Mouse (Mus musculus): ENCODE results near the gene Gm19345.

The Gm19345 gene

DNA sequence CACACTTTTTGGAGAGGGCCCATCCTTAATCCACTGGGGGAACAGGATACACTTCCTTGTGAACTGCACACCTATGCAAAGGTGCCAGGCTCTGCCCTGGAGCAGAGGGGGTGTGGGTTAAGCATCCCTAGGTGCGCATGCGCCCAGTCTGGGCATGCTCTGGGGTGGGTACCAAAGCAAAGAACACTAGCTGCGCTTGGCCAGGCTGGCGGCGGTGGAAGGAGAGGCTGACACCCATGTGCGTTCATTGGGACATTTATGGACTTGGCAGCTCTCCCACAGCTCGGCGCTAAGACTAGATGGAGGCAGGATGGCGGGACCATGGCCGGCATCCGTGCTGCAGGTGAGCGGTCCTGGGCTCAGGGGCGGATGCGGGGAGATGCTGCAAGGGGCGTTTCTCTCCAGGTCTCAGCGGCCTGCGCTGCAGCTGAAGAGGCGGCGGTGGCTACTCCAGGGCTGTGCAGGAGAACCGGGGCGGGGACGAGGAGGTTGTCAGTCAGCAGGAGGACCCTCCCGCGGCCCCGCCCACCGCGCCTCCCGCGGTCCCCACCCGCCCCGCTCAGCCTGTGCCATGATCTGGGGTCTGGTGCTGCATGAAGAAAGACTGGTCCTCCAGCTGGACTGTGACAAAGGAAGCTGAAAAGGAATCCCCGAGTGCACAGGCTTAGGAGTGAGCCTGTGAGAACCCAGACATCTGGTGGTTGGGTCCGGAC, at the start of gene Gm19345:
Gene Gm19345, plus strand, starts transcription at position 146 of the 713 bp plus-strand sequence.
- DNase-seq (ENCODE audit: low spot score in 2 of 2), result no peak

DNA sequence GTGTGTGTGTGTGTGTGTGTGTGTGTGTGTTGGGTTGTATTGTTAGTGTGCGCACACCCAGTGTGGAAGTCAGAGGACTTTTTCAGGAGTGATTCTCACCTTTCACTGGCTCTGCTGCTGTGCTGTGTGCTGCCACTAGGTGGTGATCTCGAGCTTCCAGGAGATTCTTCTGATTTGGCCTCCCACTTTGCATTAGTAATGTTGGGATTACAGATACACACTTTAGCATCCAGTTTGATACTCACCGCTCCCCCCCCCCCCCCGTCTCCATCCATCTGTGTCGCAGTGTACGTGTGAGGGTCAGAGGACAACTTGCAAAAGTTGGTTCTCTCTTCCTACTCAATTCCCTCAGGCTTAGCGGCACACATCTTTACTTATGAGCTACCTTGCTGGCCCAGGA, 48.8 kb upstream of the Gm19345 start:
- DNase-seq (ENCODE audit: low spot score in 2 of 2), result peak; percentile 56 to 78

DNA sequence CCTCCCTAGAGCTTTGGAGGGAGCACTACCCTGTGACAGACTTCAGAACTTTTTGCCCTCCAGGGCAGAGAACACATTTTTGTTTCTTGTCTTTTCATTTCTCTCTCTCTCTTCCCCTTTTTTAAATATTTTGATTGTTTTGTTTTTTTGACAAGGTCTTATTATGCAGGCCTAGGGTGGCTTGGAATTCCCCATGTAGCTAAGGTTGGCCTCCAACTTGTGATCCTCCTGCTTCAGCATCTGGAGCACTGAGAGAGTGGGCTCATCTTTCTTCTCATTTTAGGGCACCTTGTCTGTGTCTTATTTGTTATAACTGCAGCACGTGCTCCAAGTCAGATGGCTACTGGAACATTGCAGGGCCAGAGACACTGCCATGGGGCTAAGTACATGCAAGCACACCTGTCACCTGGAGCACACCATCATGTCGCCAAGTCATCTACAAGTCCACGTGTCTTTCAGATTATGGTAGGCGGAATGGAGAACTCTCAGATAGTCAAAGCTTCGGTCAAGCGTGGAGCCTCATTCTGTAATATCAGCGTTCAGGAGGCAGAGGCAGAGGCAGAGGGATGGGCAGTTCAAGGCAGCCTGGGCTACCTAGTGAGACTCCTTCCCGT, 45.3 kb upstream of the Gm19345 start:
- DNase-seq (ENCODE audit: low spot score in 2 of 2), result no peak

DNA sequence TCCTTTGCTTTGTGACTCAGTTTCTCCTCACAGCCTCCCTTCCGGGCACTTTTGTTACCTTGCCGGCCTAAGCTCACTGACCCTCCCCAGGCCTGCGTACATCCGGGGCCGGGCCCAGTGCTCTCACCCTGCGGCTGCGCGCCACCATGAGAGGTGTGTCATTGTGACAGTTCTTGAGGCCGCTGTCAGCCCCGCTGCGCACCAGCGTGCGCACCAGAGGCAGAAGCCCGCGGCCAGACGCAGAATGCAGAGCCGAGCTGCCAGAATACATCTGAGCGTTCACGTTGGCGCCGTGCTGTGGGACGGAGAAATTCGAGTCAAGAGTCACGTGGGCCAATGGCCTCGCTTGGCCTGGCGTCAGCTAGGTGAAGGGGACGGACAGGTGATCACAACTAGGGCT, 42.4 kb upstream of the Gm19345 start:
- DNase-seq (ENCODE audit: low spot score in 2 of 2), result no peak

DNA sequence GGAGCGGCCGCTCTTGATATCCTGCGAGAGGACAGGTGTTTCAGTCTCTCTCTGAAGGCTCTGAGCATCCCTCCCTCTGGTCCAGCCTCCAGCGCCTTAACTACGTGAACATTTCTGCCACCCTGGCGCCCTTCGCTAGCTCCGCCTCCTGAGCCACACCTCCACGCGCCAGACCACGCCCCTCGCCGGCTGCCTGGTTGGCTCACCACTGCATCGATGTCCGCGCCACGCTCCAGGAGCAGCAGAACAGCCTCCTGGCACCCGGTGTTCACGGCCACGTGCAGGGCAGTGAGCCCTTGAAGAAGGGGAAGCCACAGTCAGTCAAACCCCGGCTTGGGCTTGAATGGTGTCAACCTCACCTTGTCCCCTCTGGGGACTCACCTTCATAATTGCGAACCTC, 40.7 kb upstream of the Gm19345 start:
- DNase-seq (ENCODE audit: low spot score in 2 of 2), result peak in 1 of 2 experiments; percentile 35

DNA sequence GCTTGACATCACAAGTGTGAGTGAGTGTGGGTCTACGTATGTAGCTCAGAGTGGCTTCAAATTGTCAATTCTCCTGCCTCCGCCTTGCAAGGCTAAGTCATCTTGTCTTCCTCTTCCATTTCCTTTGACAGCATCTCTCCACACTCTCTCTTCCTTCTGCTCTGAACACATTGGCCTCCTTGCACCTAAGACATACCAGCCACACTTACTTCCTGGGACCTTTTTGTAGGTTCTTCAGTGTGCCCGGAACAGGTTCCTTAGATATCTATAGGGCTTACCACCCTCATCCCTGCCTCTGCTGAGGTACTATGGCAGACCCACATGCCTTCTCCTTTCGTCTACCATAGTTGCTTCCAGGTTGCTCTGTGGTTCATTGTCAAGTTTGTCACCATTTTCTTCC, 38.6 kb upstream of the Gm19345 start:
- DNase-seq (ENCODE audit: low spot score in 2 of 2), result no peak

DNA sequence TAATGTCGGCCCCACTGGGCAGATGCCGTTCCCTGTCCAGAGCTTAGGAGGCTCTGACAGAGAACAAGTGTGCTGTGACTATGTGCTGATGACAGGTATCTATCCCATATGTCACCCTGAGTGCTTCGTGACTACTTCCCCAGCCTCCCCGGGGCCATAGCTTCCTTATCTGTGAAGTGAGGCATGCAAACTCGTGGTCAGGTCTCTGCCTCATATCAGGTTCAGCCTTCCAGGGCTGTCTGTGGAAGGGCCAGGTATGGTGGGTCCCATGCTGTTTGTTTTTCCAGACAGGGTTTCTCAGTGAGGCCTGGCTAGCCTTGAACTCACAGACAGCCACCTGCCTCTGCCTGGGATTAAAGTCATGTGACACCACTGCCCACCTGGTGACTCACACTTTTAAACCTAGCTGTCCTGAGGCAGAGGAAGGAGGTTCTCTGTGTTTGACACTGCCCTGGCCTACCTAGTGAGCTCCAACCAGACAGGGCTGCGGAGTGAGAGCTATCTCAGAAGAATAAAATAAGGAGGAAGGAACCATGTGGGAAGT, 38.2 kb upstream of the Gm19345 start:
- DNase-seq (ENCODE audit: low spot score in 2 of 2), result no peak

DNA sequence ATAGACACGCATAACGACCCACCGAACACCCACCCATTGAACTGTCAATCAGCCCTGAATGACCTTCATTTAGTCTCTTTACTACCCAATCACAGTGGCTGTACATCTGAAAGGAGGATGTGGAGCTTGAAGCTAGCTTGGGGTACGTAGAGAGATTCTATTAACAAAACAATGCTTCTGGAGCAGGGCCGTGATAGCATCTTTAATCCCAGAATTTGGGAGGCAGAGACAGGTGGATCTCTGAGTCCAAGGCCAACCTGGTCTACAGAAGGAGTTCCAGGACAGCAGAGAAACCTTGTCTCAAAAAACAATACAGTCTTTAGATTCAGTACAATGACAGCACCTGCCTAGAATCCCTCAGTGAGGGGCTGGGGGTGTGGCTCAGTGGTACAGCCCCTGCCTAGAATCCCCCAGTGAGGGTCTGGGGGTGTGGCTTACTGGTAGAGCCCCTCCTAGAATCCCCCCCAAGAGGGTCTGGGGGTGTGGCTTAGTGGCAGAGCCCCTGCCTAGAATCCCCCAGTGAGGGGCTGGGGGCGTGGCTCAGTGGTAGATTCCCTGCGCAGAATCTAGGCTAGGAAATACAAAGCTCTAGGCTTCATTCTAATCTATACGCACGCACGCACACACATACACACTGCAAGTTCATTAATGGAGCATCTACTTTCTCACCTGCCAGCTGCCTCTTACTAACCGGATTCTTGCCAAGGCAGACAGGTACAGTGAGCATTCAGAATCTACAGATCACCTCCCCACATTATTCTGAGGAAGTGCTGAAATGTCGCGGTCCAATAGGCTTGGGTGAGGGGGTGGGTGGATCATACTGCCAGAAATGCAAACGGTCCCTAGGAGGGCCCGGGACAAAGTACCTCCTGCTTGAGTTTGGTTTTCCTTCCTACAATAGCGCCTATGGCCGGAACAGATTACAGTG, 36.2 kb upstream of the Gm19345 start:
- DNase-seq (ENCODE audit: low spot score in 2 of 2), result no peak

DNA sequence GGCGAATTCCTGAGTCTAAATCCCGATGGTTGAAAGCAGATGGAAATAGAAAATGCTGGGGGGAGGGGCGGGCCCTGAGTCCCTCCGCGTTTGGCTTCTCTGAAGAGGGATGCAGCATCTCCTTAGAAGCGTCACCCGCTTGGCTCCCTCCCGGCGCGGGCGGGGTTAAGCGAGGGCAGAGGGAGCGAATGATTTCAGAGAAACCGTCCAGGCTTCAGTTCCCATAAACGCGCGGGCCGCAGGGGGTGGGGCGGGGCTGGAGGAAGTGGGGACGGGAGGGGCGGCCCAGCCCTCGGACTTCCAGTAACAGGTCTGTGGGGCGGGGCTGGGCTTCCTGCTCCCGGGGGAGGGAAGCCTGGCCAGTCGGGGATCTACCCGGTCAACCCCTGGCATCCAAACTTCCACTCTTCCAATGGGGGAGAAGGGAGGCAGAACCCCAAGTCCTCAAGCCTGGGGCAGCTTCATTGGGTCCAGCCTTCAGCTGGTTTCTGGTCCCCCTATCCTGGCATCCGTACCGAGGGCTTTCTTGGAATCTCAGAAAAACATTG, 35.5 kb upstream of the Gm19345 start:
- peak; percentile 78 to 89 for DNase-seq (ENCODE audit: low spot score in 2 of 2)

DNA sequence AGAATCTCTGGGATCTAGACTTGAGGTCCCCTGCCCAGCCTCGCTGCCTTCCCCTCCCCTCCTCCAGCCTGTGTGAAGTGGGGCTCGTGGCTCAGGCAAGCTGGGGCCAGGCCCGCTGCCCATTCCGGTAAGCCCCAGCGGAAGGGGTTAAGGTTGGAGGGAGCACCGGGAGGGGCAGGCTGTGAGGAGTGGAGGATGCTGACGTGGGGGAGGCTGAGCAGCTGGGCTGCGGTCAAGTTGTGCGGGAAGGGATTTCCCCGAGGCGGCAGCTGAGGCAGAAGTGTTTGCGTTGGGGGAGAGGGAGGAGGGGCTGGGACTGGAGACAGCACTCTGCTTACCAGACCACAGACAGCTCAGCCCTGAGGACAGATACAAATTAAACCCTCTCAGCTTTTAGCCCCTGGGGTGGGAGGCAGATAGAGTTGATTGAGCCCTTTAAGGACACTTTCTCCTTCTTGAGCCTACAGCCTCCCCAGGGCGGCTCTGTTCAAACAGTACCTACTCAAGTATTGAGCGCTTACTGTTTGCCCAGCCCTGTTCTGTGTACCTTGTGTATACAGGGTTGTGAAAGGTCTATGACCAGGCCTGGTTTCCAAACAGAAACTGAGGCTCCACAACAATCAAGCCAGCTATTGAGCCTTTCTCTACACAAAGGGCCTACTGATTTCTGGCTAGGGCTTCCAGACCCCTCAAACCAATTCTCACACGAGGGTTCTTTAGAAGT, 34.3 kb upstream of the Gm19345 start:
- peak; percentile 68 to 72 for DNase-seq (ENCODE audit: low spot score in 2 of 2)

DNA sequence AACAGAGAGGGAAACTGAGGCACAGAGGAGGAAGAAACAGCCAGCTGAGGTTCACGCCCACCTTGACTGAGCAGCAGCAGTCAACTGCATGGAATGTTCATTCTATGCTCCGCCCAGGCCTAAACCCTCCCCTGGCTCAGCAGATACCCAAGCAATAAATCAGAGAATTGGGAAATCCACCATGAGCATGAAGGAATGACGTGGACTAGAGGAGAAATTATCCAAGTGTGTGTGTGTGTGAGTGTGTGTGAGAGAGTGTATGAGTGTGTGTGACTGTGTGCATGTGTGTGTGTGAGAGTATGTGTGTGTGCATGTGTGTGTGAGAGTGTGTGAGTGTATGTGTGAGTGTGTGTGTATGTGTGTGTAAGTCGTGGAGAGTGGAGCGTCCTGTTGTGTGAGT, 33.4 kb upstream of the Gm19345 start:
- DNase-seq (ENCODE audit: low spot score in 2 of 2), result peak in 1 of 2 experiments; percentile 44

DNA sequence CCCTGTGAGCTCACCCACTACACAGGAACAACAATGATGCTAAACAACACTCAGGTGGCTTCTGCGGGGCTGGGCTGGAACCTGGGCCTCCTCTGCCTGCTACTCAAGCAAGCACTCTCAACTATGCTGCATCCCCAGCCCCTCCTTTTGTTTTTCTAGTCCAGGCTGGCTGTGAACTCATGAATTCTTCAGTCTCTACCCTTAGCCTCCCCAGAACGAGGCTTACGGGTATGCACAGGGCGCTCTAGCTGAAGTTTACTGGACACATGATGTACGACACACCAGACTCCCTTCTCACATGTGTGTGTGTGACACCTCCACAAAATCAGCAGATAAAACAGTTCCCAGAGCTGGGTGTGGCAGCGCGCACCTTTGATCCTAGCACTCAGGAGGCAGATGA, 32.9 kb upstream of the Gm19345 start:
- no peak for DNase-seq (ENCODE audit: low spot score in 2 of 2)

DNA sequence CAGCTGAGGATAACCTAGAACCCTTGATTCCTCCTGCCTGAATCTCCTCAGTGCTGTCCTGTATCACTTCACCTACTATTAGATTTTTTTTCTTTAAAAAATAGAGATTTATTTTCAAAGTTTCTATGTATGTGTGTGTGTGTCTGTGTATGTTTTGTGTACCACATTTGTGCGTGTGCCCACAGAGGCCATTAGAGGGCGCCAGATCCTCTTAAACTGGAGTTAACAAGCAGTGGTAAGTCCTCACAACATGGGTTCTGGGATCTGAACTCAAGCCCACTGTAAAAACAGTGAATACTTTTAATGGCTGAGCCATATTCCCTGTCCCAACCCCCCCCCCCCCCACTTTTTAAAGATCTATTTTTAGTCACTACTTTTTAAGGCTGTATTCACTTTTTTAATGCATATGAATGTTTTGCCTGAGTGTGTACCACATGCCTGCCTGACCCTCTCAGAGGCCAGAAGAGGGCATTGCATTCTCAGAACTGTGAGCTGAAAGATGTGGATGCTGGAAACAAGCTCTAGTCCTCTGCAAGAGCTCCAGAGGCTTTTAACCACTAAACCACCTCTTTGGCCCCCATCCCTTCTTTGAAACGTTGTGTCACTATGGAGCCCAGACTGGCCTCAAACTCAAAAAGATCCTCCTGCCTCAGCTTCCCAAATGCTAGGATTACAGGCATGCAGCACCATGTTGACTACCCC, 31.3 kb upstream of the Gm19345 start:
- DNase-seq (ENCODE audit: low spot score in 2 of 2), result no peak

DNA sequence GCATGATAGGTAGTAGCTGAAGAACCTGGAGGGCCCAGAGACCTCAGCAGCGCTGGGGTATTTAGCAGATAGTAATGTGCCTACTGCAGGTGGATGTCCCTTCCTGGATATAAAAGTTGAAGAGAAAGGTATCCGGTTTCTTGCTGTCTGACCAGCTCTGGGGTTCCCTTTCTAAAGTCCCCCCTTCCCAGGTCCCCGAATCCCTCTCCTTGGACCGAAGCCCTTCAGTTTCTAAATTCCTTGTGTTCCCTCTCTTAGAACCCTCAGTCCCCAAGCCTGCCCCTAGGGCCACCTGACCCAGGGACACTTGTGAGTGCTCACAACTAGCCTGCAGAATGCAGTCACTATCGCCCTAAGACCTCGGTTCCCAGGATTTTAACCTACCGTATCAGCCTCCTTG, 30.2 kb upstream of the Gm19345 start:
- no peak for DNase-seq (ENCODE audit: low spot score in 2 of 2)

DNA sequence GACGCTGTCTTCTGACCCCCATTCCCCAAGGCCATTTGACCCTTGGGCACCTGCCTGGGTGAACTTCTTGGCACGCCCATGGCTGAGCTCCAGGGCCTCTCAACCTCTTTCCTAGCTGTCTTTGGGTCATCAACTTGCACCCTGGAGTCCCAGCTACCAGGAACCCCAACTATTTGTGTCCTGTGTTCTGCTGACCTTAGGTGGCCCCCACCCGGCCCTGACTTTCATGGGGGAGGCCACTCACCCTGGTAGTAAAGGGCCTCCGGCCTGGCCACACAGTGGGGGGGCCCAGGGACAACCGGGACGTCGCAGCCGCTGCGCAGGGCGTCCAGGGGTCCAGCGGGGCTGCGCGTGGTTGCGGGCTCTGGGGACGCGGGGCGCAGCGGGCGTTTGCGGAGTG, 29.6 kb upstream of the Gm19345 start:
- DNase-seq (ENCODE audit: low spot score in 2 of 2), result no peak

DNA sequence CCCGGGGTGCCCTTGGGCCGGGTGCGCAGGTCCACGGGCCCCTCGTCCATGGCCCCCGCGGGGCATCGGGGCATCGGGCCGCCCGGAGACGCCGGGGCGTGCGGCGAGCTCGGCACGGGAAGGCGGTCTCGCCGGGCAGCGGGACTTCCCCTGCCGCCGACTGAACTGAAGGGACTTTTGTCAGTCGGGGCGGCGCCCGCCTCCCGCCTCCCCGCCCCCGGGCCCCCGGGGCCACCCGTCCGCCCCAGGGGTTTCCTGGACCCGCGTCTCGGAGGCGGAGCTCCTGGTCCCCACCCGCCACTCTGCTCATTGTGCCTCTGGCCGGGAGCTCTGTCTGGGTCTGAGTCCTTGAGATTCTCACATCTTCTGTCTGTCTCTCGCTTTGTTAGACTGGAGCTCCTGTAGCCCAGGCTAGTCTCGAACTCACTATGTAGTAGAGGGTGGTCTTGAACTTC, 29.2 kb upstream of the Gm19345 start, which contains the start of gene Bcl3:
Gene Bcl3, minus strand, starts transcription at position 167 of the 455 bp plus-strand sequence.
- DNase-seq (ENCODE audit: low spot score in 2 of 2), result peak in 1 of 2 experiments; percentile 62

DNA sequence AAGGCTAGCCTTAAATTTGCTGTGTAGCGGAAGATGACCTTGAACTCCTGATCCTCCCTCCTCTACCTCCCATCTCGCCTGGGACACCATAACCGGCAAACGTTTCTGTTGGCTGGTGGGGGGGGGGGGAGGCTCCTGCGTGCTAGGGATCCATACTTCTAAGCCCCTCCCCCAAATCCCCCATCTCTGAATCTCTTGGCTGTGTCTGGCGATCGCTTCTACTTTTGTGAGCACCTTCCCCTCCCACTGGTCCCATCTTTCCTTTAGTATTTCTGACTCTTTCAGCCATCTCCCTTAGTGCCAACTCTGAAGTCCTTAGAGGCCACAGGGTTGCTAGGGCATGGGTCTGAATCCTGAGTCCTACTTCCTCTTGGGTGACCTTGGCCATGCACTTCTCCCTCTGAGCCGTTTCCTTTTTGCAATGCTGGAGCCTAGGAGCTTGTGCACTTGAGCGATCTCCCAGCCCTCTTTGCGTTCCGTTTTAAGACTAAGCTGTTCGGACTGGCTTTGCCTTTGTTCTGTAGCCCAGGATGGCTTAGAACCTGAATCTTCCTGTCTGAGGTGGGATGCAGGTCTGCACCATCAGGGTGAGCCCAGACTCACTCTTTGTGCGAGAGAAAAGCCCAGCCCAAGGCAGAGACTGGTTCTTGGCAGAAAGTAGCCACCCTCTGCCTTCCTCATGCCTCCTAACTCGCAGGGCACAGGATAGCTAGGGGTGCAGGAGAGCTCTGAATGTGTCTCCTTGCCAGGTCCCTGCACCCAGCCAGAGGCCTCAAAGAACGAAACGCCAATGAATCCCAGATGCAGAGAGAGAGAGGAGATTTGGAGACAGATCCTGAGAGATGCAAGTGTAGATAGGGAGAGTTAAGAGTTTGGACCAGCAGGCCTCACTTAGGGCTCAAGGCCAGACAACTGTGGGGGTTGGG, 28.3 kb upstream of the Gm19345 start:
- DNase-seq (ENCODE audit: low spot score in 2 of 2), result no peak

DNA sequence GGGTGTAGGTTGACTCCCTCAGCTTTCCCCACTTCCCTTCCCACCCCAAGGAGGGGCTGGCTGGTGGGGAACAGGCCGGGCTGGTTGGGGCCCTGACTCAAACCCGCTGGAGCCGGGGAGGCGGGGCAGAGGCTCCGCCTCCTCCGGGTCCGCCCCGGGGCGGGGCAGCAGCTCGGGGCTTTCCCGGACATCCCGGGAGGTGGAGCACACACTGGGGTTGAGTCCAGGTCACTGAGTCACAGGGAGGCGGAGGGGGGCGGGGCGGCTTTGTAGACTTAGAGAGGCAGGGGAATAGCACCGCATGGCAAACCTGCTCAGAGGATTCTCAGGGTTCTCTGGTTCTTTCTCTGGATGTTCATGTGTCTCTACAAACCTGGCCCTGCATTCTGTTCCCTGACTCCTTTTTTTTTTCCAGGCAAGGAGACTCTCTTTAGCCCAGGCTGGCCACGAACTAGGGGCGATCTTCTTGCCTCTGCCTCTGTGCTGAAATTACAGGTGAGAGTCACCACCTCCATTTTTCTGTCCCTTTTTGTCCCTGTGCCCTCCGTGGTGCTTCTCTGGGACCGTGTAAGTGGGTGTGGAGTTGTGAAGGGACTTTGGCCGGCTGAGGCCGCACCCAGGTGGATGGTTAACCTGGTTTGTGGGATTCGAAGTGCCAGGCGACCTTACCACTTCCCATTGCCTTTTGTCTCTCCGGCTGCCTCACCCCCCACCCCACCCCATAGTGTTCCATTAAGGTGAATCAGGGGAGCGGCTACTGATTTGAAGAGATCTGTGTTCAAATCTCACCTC, 27.4 kb upstream of the Gm19345 start:
- DNase-seq (ENCODE audit: low spot score in 2 of 2), result peak; percentile 92 to 97
